ENCODE assay signal across 9 mouse cellular contexts in the genomic region with DNA sequence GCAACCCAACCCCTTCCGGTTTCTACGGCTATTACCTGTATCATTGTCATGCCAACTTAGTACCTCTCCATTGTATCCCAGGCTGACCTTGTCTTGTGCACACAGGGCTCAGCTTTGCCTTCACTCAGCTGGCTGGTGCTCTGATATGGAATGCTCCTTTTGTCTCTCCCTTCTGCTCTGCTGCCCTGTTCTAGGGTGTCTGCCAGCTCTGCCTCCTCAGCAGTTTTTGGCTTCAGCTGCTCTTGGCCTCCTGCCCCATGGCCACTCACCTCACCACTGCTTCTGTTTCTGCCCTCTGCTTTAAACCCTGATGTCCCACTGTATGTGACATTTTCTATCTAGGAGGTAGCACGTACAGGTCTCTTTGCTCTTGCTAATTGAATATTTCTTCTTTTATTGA.
A peak's percentile ranks its signal among the peaks of the same experiment; 100 is the strongest.
DNase-seq lines count a peak whose midpoint lies in the region; ATAC-seq and TF ChIP-seq lines count a peak whose summit lies in the region.
"Had no signal": no experiment of that assay in that cellular context is flagged by ENCODE, and none has a peak within 500 bp of the region (broad histone marks: within the 10 kb centered on the region; RNA-seq: fewer than 3 reads in every experiment).

No protein-coding gene starts in this region.

- no peaks in the 10 kb centered on the region for H3K36me3 ChIP-seq in midbrain, embryonic 16.5 days (ENCODE audit: control insufficient read depth, insufficient read depth, low read length)
- H3K36me3 ChIP-seq in midbrain, embryonic 10.5 days = no peaks in the 10 kb centered on the region

- H3K9ac ChIP-seq in midbrain, embryonic 16.5 days (ENCODE audit: low read depth, low read length) = no peak overlapping the region
- H3K9ac ChIP-seq: liver, embryonic 14.5 days had no signal

- no peak overlapping the region for H3K27ac ChIP-seq in gastrocnemius, adult 2 months
- H3K27ac ChIP-seq in midbrain, embryonic 16.5 days (ENCODE audit: low read length) = no peak overlapping the region
- no peak overlapping the region for H3K27ac ChIP-seq in midbrain, embryonic 10.5 days (replicated peaks)
- H3K27ac ChIP-seq: liver, embryonic 14.5 days had no signal

- TF ChIP-seq CTCF in gastrocnemius, adult 2 months (IDR thresholded peaks at IDR 0.05) = no peak

- peak; percentile 49 for DNase-seq in gastrocnemius, adult 2 months
- DNase-seq in gastrocnemius, adult 8-10 months (ENCODE audit: low spot score in 2 of 2) = no peak
- DNase-seq in midbrain, embryonic 10.5 days (ENCODE audit: low spot score) = no peak
- DNase-seq in cerebellum, postnatal 14 days = peak; percentile 95
- DNase-seq in ovary, postnatal 14 days (ENCODE audit: low spot score) = peak; percentile 18
- DNase-seq in urinary bladder, postnatal 10 days (ENCODE audit: low spot score) = no peak
- no peak for DNase-seq in natural killer cell, adult 2 months (ENCODE audit: low spot score in 2 of 2)

- intact Hi-C loops in gastrocnemius, adult 2 months (cut with DNase I) = no loop called here

- H3K4me2 ChIP-seq in midbrain, embryonic 16.5 days (ENCODE audit: low read length) = no peak overlapping the region

- ATAC-seq in midbrain, embryonic 16.5 days = 0 out of 2 replicates have a peak, but pooled peaks have one; percentile 45

- 79% methylated on average over 3 of the region's 3 CpGs for WGBS in midbrain, embryonic 16.5 days
- WGBS in midbrain, embryonic 10.5 days = 89% methylated on average over 3 of the region's 3 CpGs

- H3K4me1 ChIP-seq in midbrain, embryonic 16.5 days (ENCODE audit: control insufficient read depth, insufficient read depth, low read length) = no peaks in the 10 kb centered on the region
- H3K4me1 ChIP-seq in midbrain, embryonic 10.5 days = no peaks in the 10 kb centered on the region

- H3K27me3 ChIP-seq in midbrain, embryonic 16.5 days (ENCODE audit: control insufficient read depth, insufficient read depth, low read depth, low read length) = no peaks in the 10 kb centered on the region
- no peaks in the 10 kb centered on the region for H3K27me3 ChIP-seq in midbrain, embryonic 10.5 days (ENCODE audit: low read depth, poor library complexity, severe bottlenecking)

- no peaks in the 10 kb centered on the region for H3K9me3 ChIP-seq in midbrain, embryonic 16.5 days (replicated peaks; ENCODE audit: control insufficient read depth, low read length, poor library complexity, severe bottlenecking)
- H3K9me3 ChIP-seq in midbrain, embryonic 10.5 days (replicated peaks) = no peaks in the 10 kb centered on the region

- no peak overlapping the region for H3K4me3 ChIP-seq in gastrocnemius, adult 2 months
- no peak overlapping the region for H3K4me3 ChIP-seq in midbrain, embryonic 16.5 days (ENCODE audit: low read depth, low read length)
- no peak overlapping the region for H3K4me3 ChIP-seq in midbrain, embryonic 10.5 days

Comparison
In these comparisons a context has a peak if more than half of its experiments do, and no peak if none do; other contexts are left out.
1. DNase-seq: peak in gastrocnemius, adult 2 months (single experiment), cerebellum, postnatal 14 days (2 of 2) and ovary, postnatal 14 days (single experiment); none in gastrocnemius, adult 8-10 months (0 of 2), midbrain, embryonic 10.5 days (single experiment), urinary bladder, postnatal 10 days (single experiment) and natural killer cell, adult 2 months (0 of 2).